Mouse (Mus musculus): ENCODE measurements at regions not wholly inside any gene's neighbourhood (a gene's known extent, or its start where the extent isn't known, plus 50 kb on each side); places are given as distances from the start of the nearest gene placed in this dataset.
"Not testable (repeated sequence)": the region's sequence is repeated elsewhere in the genome, so short reads cannot be mapped to it uniquely, and the experiment has no call there.

GRCm38 (mm10) chr8:19976461-19976860, 73.3 kb downstream of the Gm31371 start:
- not testable (repeated sequence) for DNase-seq (ENCODE audit: low spot score in 2 of 2)

GRCm38 (mm10) chr8:19979536-19980345, 76.5 kb downstream of the Gm31371 start:
- DNase-seq (ENCODE audit: low spot score in 2 of 2), result peak; percentile 58 to 59

- not testable (repeated sequence) for DNase-seq (ENCODE audit: low spot score in 2 of 2)
These were observed 77.1 kb downstream of the Gm31371 start for GRCm38 (mm10) chr8:19980346-19980726.

- not testable (repeated sequence) for DNase-seq (ENCODE audit: low spot score in 2 of 2)
These were observed 104.9 kb downstream of the Gm31371 start for GRCm38 (mm10) chr8:20008106-20008505.

DNA sequence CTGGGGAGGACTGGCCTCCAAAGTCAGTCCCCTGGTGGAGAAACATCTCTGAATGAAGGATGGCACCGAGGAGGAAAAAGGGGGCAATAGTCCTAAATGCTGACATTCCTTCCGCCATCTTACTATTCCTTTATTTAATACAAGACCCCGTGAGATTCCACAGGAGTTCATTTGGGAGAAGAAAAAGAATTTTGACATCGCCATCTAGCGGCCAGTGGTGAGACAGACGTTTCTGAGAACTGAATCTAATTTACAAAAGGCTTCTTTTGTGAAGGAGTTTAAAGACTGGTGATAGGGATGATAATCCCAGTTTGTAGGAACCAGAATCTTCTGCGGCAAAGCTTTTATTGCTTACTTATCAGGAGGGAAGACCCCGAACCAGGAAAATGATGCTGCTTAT, 107.8 kb downstream of the Gm31371 start:
- not testable (repeated sequence) for DNase-seq (ENCODE audit: low spot score in 2 of 2)

- DNase-seq (ENCODE audit: low spot score in 2 of 2), result not testable (repeated sequence)
These were observed 110.1 kb downstream of the Gm31371 start for GRCm38 (mm10) chr8:20013278-20013677.

- DNase-seq (ENCODE audit: low spot score in 2 of 2), result not testable (repeated sequence)
These were observed 111.4 kb downstream of the Gm31371 start for GRCm38 (mm10) chr8:20014451-20015130.

- not testable (repeated sequence) for DNase-seq (ENCODE audit: low spot score in 2 of 2)
These were observed 112.4 kb downstream of the Gm31371 start for GRCm38 (mm10) chr8:20015411-20016081.

GRCm38 (mm10) chr8:20016082-20016840, 113.1 kb downstream of the Gm31371 start:
- peak; percentile 45 to 53 for DNase-seq (ENCODE audit: low spot score in 2 of 2)

DNA sequence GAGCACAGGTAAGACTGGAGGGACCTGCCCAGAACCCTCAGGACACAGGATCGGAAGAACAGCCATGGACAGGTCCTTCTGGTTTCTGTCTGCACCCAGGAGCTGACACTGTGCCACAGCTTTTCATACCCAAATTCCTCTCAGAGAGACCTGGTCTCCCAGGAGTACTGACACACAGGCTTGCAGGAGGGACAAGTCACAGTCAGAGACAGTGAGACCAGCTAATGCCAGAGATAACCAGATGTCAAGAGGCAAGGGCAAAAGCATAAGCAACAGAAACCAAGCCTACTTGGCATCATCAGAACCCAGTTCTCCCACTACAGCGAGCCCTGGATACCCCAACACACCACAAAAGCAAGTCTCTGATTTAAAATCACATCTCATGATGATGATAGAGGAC, 122.3 kb downstream of the Gm31371 start:
- DNase-seq (ENCODE audit: low spot score in 2 of 2), result not testable (repeated sequence)

DNA sequence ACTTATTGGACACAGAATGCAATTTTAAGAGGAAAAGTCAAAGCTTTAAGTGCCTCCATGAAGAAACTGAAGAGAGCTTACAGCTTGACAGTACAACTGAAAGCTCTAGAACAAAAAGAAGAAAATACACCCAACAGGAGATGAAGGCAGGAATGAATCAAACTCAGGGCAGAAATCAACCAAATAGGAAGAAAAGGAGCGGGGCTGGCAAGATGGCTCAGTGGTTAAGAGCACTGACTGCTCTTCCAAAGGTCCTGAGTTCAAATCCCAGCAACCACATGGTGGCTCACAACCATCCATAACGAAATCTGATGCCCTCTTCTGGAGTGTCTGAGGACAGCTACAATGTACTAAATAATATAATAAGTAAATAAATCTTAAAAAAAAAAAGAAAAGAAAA, 124.8 kb downstream of the Gm31371 start:
- DNase-seq (ENCODE audit: low spot score in 2 of 2), result peak in 1 of 2 experiments; percentile 33

- not testable (repeated sequence) for DNase-seq (ENCODE audit: low spot score in 2 of 2)
These were observed 126.9 kb downstream of the Gm31371 start for GRCm38 (mm10) chr8:20030131-20030530.

DNA sequence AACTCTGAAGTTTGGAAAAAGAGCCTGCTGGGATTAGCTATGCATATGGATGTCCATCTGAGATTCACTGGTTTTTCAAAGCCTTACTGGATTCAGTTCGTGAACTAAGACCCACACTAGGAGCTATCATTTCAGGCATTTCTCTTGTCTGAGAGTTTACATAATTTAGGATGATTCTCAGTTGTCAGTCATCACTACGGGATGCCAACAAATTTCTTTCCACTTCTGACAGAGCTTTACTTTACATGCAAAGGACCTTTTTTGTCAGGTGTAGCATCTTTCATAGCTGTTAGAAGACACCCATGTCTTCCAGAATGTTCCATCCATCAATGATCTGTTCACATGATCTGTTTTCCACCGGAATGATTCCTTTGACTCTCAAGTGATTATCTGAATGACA, 154.4 kb downstream of the Gm31371 start:
- peak; percentile 34 to 39 for DNase-seq (ENCODE audit: low spot score in 2 of 2)

- DNase-seq (ENCODE audit: low spot score in 2 of 2), result peak in 1 of 2 experiments; percentile 7
These were observed 194.9 kb downstream of the Gm31371 start for GRCm38 (mm10) chr8:20098121-20098520.

DNA sequence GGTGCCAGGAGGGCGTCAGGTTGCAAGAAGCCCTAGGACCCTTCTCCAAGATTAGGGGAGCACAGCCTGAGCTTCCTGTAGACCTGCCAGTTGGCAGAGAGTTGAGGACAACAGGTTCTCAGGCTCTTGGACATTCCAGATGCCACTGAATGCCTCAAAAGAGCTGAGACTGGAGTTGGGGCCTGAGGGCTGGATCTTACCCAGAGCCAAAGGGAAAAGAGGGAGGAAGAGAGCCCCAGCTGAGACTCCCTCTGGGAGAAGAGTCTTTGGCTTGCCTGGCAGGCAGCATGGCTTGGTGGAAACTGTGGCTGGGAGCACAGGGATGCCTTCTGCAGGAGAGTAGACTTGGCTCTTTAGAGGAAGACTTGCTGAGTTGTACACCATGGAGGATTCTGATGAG, 197.0 kb downstream of the Gm31371 start:
- not testable (repeated sequence) for DNase-seq (ENCODE audit: low spot score in 2 of 2)

GRCm38 (mm10) chr8:20102374-20102773, 199.2 kb downstream of the Gm31371 start:
- peak in 1 of 2 experiments; percentile 1 for DNase-seq (ENCODE audit: low spot score in 2 of 2)

GRCm38 (mm10) chr8:20107154-20107553, 204.0 kb downstream of the Gm31371 start:
- DNase-seq (ENCODE audit: low spot score in 2 of 2), result peak in 1 of 2 experiments; percentile 4

DNA sequence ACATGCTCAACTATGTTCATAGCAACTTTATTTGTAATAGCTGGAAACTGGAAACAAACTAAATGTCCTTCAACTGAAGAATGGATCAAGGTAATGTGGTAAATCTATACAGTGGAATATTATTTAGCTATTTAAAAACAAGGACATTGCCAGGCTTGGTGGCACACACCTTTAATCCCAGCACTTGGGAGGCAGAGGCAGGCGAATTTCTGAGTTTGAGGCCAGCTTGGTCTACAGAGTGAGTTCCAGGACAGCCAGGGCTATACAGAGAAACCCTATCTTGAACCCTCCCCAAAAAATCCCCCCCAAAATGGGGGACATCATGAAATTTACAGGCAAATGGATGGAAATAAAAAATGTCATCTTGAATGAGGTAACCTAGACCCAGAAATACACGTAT, 213.6 kb downstream of the Gm31371 start:
- DNase-seq (ENCODE audit: low spot score in 2 of 2), result peak; percentile 22 to 26

- peak in 1 of 2 experiments; percentile 1 for DNase-seq (ENCODE audit: low spot score in 2 of 2)
These were observed 216.4 kb downstream of the Gm31371 start for GRCm38 (mm10) chr8:20119581-20119980.

DNA sequence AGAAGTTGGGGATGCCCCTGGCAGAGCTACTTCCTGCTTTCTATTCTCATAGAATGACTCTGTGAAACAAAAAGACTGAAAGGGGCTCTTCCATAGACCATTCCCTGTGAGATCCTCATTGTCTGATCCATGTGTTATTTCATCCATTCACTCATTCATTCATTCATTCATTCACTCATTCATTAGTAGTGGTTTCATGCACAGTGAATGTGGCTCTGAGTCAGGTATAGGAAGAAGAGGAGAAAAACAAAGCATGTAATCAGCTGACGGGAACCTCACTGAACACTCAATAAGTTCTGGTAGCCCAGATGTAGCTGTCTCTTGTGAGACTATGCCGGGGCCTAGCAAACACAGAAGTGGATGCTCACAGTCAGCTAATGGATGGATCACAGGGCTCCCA, 217.0 kb downstream of the Gm31371 start:
- peak in 1 of 2 experiments; percentile 5 for DNase-seq (ENCODE audit: low spot score in 2 of 2)

GRCm38 (mm10) chr8:20121391-20121909, 218.3 kb downstream of the Gm31371 start:
- peak in 1 of 2 experiments; percentile 4 for DNase-seq (ENCODE audit: low spot score in 2 of 2)
